Mouse (Mus musculus): ENCODE results near the gene Stfa3. TPM values are rescaled to one million over a fixed set of nuclear protein-coding genes. Genes with fewer than 3 reads are reported as not detected.

Gene Stfa3
- polyA plus RNA-seq (2016; fragmentation: Nextera tagmentation; extraction: Ambion mirVana): not detected in 2 replicates

DNA sequence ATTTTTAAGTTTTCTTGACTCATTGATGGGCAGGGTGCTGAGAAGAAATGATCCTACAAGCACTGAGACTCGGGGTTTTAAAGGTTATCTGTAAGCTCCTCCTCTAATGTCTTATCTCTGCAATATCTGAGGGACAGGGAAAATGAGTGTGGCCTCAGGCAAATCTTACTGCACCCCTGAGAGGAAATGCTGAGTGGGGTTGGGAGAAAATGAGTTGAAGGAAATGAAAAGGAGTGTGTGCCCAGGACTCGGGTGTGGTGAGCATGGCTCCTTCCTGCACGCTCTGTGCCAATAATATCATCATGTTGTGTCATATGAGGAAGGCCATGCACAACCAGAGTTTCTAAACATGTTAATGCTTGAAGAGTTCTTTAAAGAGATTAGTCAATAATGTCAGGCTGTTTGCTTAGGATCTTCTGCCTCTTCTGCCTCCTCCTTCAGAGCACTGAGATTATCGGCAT lies at the start of gene Stfa3:
TSS of gene Stfa3 (minus strand) at position 51 of the 461 bp plus-strand sequence.
- Histone ChIP-seq H3K27ac (no peak within 1 kb of the TSS), H3K27me3 (ENCODE audit: insufficient read depth, poor library complexity, severe bottlenecking) (no peaks in the 10 kb centered on the region), H3K4me3 (no peak within 1 kb of the TSS), H3K36me3 (no peaks in the 10 kb centered on the region), H3K4me1 (replicated peaks) (no peaks in the 10 kb centered on the region), H3K9me3 (no peaks in the 10 kb centered on the region)
- WGBS: 86% methylated on average over 4 of the region's 4 CpGs
- no peak for DNase-seq (ENCODE audit: low spot score)

DNA sequence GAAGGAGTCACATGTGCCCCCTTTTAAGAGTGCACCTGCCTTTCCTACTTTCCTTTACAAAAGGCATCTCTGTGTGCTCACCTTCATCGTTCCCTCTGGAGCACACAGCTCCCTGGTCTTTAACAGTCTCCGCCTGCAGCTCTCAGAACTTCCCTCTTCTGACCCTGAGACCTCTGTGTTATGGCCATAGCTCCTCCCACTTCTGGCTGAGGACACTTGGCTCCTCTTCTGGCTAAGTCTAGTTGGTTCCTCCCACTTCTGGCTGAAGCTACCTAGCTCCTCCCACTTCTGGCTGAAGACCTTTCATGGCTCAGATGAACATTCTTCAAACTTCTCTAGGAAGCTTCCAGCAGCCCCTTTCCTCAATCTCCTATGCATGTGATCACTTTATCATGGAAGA lies 47.1 kb upstream of the Stfa3 start:
- no peak for DNase-seq (ENCODE audit: low spot score)
- no peaks in the 10 kb centered on the region for H3K36me3 ChIP-seq
- no peaks in the 10 kb centered on the region for H3K9me3 ChIP-seq
- H3K4me3 ChIP-seq: no peak overlapping the region
- H3K4me1 ChIP-seq (replicated peaks): no peaks in the 10 kb centered on the region
- no peaks in the 10 kb centered on the region for H3K27me3 ChIP-seq (ENCODE audit: insufficient read depth, poor library complexity, severe bottlenecking)
- no peak overlapping the region for H3K27ac ChIP-seq
- WGBS: 75% methylated on average over 2 of the region's 2 CpGs

DNA sequence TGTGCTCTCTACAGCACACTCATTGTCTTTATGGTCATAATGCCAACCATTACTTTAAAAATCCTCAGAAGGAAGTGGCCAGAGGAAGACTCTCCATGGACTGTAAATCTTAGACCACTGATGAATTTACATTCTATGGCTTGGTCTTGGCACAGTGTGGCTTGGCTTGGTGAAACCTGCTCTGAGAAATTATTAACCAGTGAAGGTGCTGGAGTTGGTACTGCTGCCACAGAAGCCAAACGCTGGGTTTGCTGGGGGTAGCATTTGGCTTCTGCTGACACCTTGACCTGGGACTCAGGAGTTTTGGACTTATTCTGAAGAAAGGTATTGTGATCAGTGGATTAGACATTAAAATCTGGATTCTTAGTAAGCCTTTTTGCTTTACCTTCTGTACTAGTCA lies 37.2 kb upstream of the Stfa3 start:
- no peaks in the 10 kb centered on the region for H3K9me3 ChIP-seq
- 96% methylated on average over 1 of the region's 1 CpGs for WGBS

GRCm38 (mm10) chr16:36476866-36477265 lies 21.7 kb upstream of the Stfa3 start:
- Histone ChIP-seq H3K4me3 (no peak overlapping the region), H3K4me1 (replicated peaks) (no peaks in the 10 kb centered on the region), H3K9me3 (no peaks in the 10 kb centered on the region), H3K36me3 (no peaks in the 10 kb centered on the region), H3K27ac (no peak overlapping the region), H3K27me3 (ENCODE audit: insufficient read depth, poor library complexity, severe bottlenecking) (no peaks in the 10 kb centered on the region)
- DNase-seq (ENCODE audit: low spot score): no peak
- WGBS: 90% methylated on average over 9 of the region's 9 CpGs

More for the DNA sequence above, 37.2 kb upstream of the Stfa3 start:
- no peak overlapping the region for H3K4me3 ChIP-seq
- no peak for DNase-seq (ENCODE audit: low spot score)
- no peaks in the 10 kb centered on the region for H3K4me1 ChIP-seq (replicated peaks)
- H3K36me3 ChIP-seq: no peaks in the 10 kb centered on the region
- H3K27me3 ChIP-seq (ENCODE audit: insufficient read depth, poor library complexity, severe bottlenecking): no peaks in the 10 kb centered on the region
- H3K27ac ChIP-seq: no peak overlapping the region

DNA sequence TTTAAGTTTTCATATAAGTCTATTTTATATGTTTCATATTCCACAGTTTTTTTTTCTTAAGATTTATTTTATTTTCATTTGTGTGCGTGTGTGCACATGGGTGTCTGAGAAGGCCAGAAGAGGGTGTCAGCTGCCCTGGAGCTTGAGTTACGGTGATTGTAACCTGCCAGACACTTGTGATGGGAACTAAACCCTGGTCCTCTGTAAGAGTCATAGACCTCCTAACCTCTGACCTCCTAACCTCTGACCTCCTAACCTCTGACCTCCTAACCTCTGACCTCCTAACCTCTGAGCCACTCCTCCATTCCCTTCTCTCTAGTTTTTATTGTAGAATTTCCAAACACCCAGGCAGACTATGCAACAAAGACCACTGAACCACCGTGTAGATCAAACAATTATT lies 20.3 kb upstream of the Stfa3 start:
- H3K9me3 ChIP-seq: no peaks in the 10 kb centered on the region
- H3K36me3 ChIP-seq: no peaks in the 10 kb centered on the region
- no peaks in the 10 kb centered on the region for H3K27me3 ChIP-seq (ENCODE audit: insufficient read depth, poor library complexity, severe bottlenecking)
- no peak for DNase-seq (ENCODE audit: low spot score)
- 86% methylated on average over 3 of the region's 3 CpGs for WGBS
- no peak overlapping the region for H3K27ac ChIP-seq
- peaks cover 7% of the 10 kb centered on the region; the same call in 1 of the 2 replicates for H3K4me1 ChIP-seq (replicated peaks)
- no peak overlapping the region for H3K4me3 ChIP-seq

- no peaks in the 10 kb centered on the region for H3K36me3 ChIP-seq
- WGBS: 88% methylated on average over 2 of the region's 2 CpGs
- no peak for DNase-seq (ENCODE audit: low spot score)
- no peak overlapping the region for H3K4me3 ChIP-seq
- H3K9me3 ChIP-seq: no peaks in the 10 kb centered on the region
- H3K27ac ChIP-seq: no peak overlapping the region
- peaks cover 8% of the 10 kb centered on the region; the same call in 1 of the 2 replicates for H3K4me1 ChIP-seq (replicated peaks)
- no peaks in the 10 kb centered on the region for H3K27me3 ChIP-seq (ENCODE audit: insufficient read depth, poor library complexity, severe bottlenecking)
These were observed 19.7 kb upstream of the Stfa3 start for GRCm38 (mm10) chr16:36474849-36475248.

- WGBS: 52% methylated on average over 17 of the region's 17 CpGs
These were observed 18.3 kb upstream of the Stfa3 start for GRCm38 (mm10) chr16:36473217-36474216.

GRCm38 (mm10) chr16:36471066-36471633 lies 16.0 kb upstream of the Stfa3 start:
- DNase-seq (ENCODE audit: low spot score): peak; percentile 17
- 53% methylated on average over 13 of the region's 13 CpGs for WGBS
- Histone ChIP-seq H3K36me3 (no peaks in the 10 kb centered on the region), H3K9me3 (no peaks in the 10 kb centered on the region), H3K27ac (peak overlapping the region; percentile 29; the same call in 1 of the 2 replicates), H3K4me1 (replicated peaks) (peaks cover 8% of the 10 kb centered on the region; the same call in 1 of the 2 replicates), H3K27me3 (ENCODE audit: insufficient read depth, poor library complexity, severe bottlenecking) (no peaks in the 10 kb centered on the region), H3K4me3 (no peak overlapping the region)

More at GRCm38 (mm10) chr16:36473217-36474216, 18.3 kb upstream of the Stfa3 start:
- Histone ChIP-seq H3K27me3 (ENCODE audit: insufficient read depth, poor library complexity, severe bottlenecking) (no peaks in the 10 kb centered on the region), H3K27ac (no peak overlapping the region), H3K9me3 (no peaks in the 10 kb centered on the region), H3K4me1 (replicated peaks) (peaks cover 8% of the 10 kb centered on the region; the same call in 1 of the 2 replicates), H3K36me3 (no peaks in the 10 kb centered on the region), H3K4me3 (no peak overlapping the region)
- DNase-seq (ENCODE audit: low spot score): peak; percentile 31

DNA sequence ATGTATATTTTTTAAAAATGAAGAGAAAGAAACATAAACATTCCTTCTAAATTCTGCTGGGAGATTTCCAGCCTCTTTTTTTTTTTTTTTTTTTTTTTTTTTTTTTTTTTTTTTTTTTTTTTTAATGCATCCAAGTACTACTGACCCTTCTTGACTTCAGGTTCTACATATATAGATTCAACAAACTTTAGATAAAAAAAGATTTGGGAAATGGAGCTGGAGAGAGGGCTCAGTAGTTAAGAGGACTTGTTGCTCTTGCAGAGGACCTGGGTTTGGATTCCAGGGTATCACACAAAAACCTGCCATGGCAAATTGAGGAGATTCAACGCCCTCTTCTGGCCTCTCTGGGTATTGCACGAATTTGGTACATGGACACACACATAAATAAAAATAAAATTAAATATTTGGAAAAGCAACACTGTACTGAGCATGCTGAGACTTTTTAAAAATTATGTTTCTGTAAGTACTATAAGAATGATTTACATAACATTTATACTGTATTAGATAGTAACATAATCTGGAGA lies 14.8 kb upstream of the Stfa3 start:
- Histone ChIP-seq H3K27me3 (ENCODE audit: insufficient read depth, poor library complexity, severe bottlenecking) (no peaks in the 10 kb centered on the region), H3K4me1 (replicated peaks) (peaks cover 8% of the 10 kb centered on the region; the same call in 1 of the 2 replicates), H3K27ac (no peak overlapping the region), H3K36me3 (no peaks in the 10 kb centered on the region), H3K4me3 (no peak overlapping the region), H3K9me3 (no peaks in the 10 kb centered on the region)
- WGBS: 6% methylated on average over 2 of the region's 2 CpGs
- peak; percentile 46 for DNase-seq (ENCODE audit: low spot score)

DNA sequence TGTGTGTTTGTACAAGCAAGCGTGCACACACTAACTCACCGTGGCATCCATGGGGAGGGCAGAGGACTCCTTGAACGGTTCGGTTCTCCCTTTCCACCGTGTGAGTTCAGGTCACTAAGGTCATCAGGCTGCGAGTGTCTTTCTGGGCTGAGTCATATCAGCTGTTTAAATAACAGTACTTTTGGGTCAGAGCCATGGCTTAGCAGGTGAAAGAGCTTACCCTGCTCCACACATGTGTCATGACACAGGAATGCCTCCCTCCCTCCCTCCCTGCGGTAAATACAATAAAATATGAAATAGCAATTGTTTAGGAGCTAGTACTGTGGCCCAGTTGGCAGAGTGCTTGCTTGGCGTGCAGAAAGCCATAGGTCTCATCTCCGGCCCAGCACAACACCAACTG lies 14.2 kb upstream of the Stfa3 start:
- DNase-seq (ENCODE audit: low spot score): no peak
- H3K9me3 ChIP-seq: no peaks in the 10 kb centered on the region
- H3K4me1 ChIP-seq (replicated peaks): peaks cover 8% of the 10 kb centered on the region; the same call in 1 of the 2 replicates
- H3K36me3 ChIP-seq: no peaks in the 10 kb centered on the region
- no peaks in the 10 kb centered on the region for H3K27me3 ChIP-seq (ENCODE audit: insufficient read depth, poor library complexity, severe bottlenecking)
- H3K4me3 ChIP-seq: no peak overlapping the region
- no peak overlapping the region for H3K27ac ChIP-seq
- WGBS: 88% methylated on average over 9 of the region's 9 CpGs

DNA sequence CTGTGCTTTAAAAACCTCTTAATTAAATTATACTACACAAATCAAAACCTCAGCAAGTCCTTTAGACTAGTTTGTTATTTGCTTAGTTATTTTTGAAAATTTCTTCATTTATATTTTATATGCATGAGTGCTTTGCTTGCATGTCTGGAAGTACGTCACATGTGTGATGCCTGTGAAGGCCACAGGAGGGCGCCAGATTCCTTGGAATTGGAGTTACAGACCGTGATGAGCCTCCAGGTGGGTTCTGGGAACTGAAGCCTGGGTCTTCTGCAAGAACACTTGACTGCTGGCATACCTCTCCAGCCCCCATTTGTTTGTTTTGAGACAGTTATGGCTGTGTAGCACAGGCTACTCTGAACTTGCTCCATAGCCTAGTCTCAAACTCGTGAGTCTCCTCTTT lies 13.7 kb upstream of the Stfa3 start:
- 69% methylated on average over 4 of the region's 4 CpGs for WGBS
- Histone ChIP-seq H3K27me3 (ENCODE audit: insufficient read depth, poor library complexity, severe bottlenecking) (no peaks in the 10 kb centered on the region), H3K27ac (no peak overlapping the region), H3K4me3 (no peak overlapping the region), H3K36me3 (no peaks in the 10 kb centered on the region), H3K9me3 (no peaks in the 10 kb centered on the region), H3K4me1 (replicated peaks) (peaks cover 8% of the 10 kb centered on the region; the same call in 1 of the 2 replicates)
- no peak for DNase-seq (ENCODE audit: low spot score)

- no peaks in the 10 kb centered on the region for H3K36me3 ChIP-seq
- H3K27ac ChIP-seq: no peak overlapping the region
- peaks cover 8% of the 10 kb centered on the region; the same call in 1 of the 2 replicates for H3K4me1 ChIP-seq (replicated peaks)
- no peak for DNase-seq (ENCODE audit: low spot score)
- 87% methylated on average over 2 of the region's 2 CpGs for WGBS
- H3K4me3 ChIP-seq: no peak overlapping the region
- H3K27me3 ChIP-seq (ENCODE audit: insufficient read depth, poor library complexity, severe bottlenecking): no peaks in the 10 kb centered on the region
- no peaks in the 10 kb centered on the region for H3K9me3 ChIP-seq
These were observed 12.7 kb upstream of the Stfa3 start for GRCm38 (mm10) chr16:36467936-36468335.
